Mouse (Mus musculus) right cerebral cortex, postnatal 4 days (tissue): Measurements from ENCODE around the gene Agap1.

Experiments
- DNase-seq: peaks from one replicate; pipeline ENCODE4 v3.0.0-alpha.2; 2022

Agap1 gene

GRCm38 (mm10) chr1:89581766-89582125 is 127.1 kb downstream of the Agap1 start:
- DNase-seq: no peak

- DNase-seq: no peak
These were observed 128.8 kb downstream of the Agap1 start for GRCm38 (mm10) chr1:89583369-89583768.

GRCm38 (mm10) chr1:89586991-89587683 is 132.5 kb downstream of the Agap1 start:
- DNase-seq: no peak

GRCm38 (mm10) chr1:89588154-89588553 is 133.5 kb downstream of the Agap1 start:
- DNase-seq: no peak

- DNase-seq: no peak
These were observed 136.4 kb downstream of the Agap1 start for GRCm38 (mm10) chr1:89590994-89591393.

- no peak for DNase-seq
These were observed 138.6 kb downstream of the Agap1 start for GRCm38 (mm10) chr1:89593219-89593618.

GRCm38 (mm10) chr1:89594999-89595398 is 140.4 kb downstream of the Agap1 start:
- no peak for DNase-seq

GRCm38 (mm10) chr1:89595421-89595820 is 140.8 kb downstream of the Agap1 start:
- no peak for DNase-seq

- DNase-seq: no peak
These were observed 141.6 kb downstream of the Agap1 start for GRCm38 (mm10) chr1:89596223-89596622.

- DNase-seq: no peak
These were observed 144.3 kb downstream of the Agap1 start for GRCm38 (mm10) chr1:89598906-89599305.

- DNase-seq: peak; percentile 35
These were observed 145.6 kb downstream of the Agap1 start for GRCm38 (mm10) chr1:89599983-89600741.

GRCm38 (mm10) chr1:89601349-89601748 is 146.7 kb downstream of the Agap1 start:
- DNase-seq: no peak

GRCm38 (mm10) chr1:89602879-89603278 is 148.3 kb downstream of the Agap1 start:
- no peak for DNase-seq

GRCm38 (mm10) chr1:89606612-89607011 is 152.0 kb downstream of the Agap1 start:
- peak; percentile 79 for DNase-seq

GRCm38 (mm10) chr1:89608766-89609165 is 154.2 kb downstream of the Agap1 start:
- no peak for DNase-seq

- DNase-seq: no peak
These were observed 155.4 kb downstream of the Agap1 start for GRCm38 (mm10) chr1:89609964-89610363.

GRCm38 (mm10) chr1:89611521-89611920 is 156.9 kb downstream of the Agap1 start:
- DNase-seq: no peak

GRCm38 (mm10) chr1:89613234-89613870 is 158.7 kb downstream of the Agap1 start:
- DNase-seq: no peak

- no peak for DNase-seq
These were observed 161.9 kb downstream of the Agap1 start for GRCm38 (mm10) chr1:89616556-89616955.

- no peak for DNase-seq
These were observed 162.7 kb downstream of the Agap1 start for GRCm38 (mm10) chr1:89617336-89617735.

- DNase-seq: no peak
These were observed 165.4 kb downstream of the Agap1 start for GRCm38 (mm10) chr1:89619963-89620362.

GRCm38 (mm10) chr1:89621014-89621791 is 166.6 kb downstream of the Agap1 start:
- no peak for DNase-seq

GRCm38 (mm10) chr1:89621952-89622351 is 167.3 kb downstream of the Agap1 start:
- DNase-seq: no peak
